Mouse (Mus musculus) limb, embryonic 11.5 days (tissue): Measurements from ENCODE around the gene Olfr5. TPM values are rescaled to one million over a fixed set of nuclear protein-coding genes. Genes with fewer than 3 reads are reported as not detected.
"Not testable (repeated sequence)": the region's sequence is repeated elsewhere in the genome, so short reads cannot be mapped to it uniquely, and the experiment has no call there.

Experiments
- ATAC-seq: fragments of 200-750 bp; cut with Nextera tagmentation; 2 replicates; pipeline ENCODE4 v1.8.0; 2017; ENCODE audit warnings: low read depth; ENCODE audit not compliant: insufficient number of reproducible peaks, low FRiP score, low TSS enrichment
- DNase-seq: peaks from one replicate; pipeline ENCODE4 v3.0.0-alpha.2; 2015; ENCODE audit warnings: low spot score
- H3K27ac ChIP-seq: fragments of 300-500 bp; sonication (generic); replicated peaks from 2 replicates; pipeline ENCODE4 v1.5.1; 2014; ENCODE audit warnings: low read depth, mild to moderate bottlenecking, low read length
- H3K27me3 ChIP-seq: fragments of 300-500 bp; sonication (generic); 2 replicates; pipeline ENCODE4 v1.6.1; 2014; ENCODE audit warnings: mild to moderate bottlenecking, low read length, mixed read lengths; ENCODE audit not compliant: control insufficient read depth, insufficient read depth
- H3K36me3 ChIP-seq: fragments of 300-500 bp; sonication (generic); 2 replicates; pipeline ENCODE4 v1.6.1; 2014; ENCODE audit warnings: mild to moderate bottlenecking, low read length, moderate library complexity, mixed read lengths; ENCODE audit not compliant: control insufficient read depth, insufficient read depth
- H3K4me1 ChIP-seq: fragments of 300-500 bp; sonication (generic); 2 replicates; pipeline ENCODE4 v1.6.1; 2014; ENCODE audit warnings: low read length, mixed read lengths; ENCODE audit not compliant: control insufficient read depth, insufficient read depth
- H3K4me2 ChIP-seq: fragments of 300-500 bp; sonication (generic); 2 replicates; pipeline ENCODE4 v1.6.1; 2014; ENCODE audit warnings: low read depth, mild to moderate bottlenecking, moderate library complexity; ENCODE audit not compliant: severe bottlenecking
- H3K4me3 ChIP-seq: fragments of 300-500 bp; sonication (generic); 2 replicates; pipeline ENCODE4 v1.5.1; 2014; ENCODE audit warnings: low read depth, low read length
- H3K9ac ChIP-seq: fragments of 300-500 bp; sonication (generic); 2 replicates; pipeline ENCODE4 v1.6.1; 2014; ENCODE audit warnings: mild to moderate bottlenecking, low read length
- H3K9me3 ChIP-seq: fragments of 300-500 bp; sonication (generic); 2 replicates; pipeline ENCODE4 v1.6.1; 2016; ENCODE audit warnings: low read length; ENCODE audit not compliant: control insufficient read depth
- WGBS: fragments of 180-500 bp; shearing (Covaris S2); extraction: QIAGEN DNeasy Blood & Tissue Kit; methylation state at CpG from one replicate; pipeline ENCODE4 v1.1.7; 2014; 5-methylcytosine and 5-hydroxymethylcytosine counted together
- polyA plus RNA-seq: library from polyadenylated mRNA; unstranded; fragments of >200 nt; fragmentation: Nextera tagmentation; extraction: Ambion mirVana; gene quantifications from 2 replicates; pipeline ENCODE4 v1.2.1, GENCODE M21; 2014

The Olfr5 gene
- polyA plus RNA-seq = not detected in 2 replicates

- ATAC-seq = no peak
- no peak within 1 kb of the TSS for H3K9ac ChIP-seq
- WGBS = 40% methylated on average over 2 of the region's 2 CpGs
- no peak within 1 kb of the TSS for H3K27ac ChIP-seq
- H3K4me2 ChIP-seq = no peak within 1 kb of the TSS
- H3K9me3 ChIP-seq = no peaks in the 10 kb centered on the region
- no peaks in the 10 kb centered on the region for H3K36me3 ChIP-seq
- no peak for DNase-seq
- H3K4me3 ChIP-seq = no peak within 1 kb of the TSS
- no peaks in the 10 kb centered on the region for H3K27me3 ChIP-seq
- no peaks in the 10 kb centered on the region for H3K4me1 ChIP-seq
Measured at GRCm38 (mm10) chr7:6486841-6487240, at the start of gene Olfr5. Gene Olfr5, minus strand, starts transcription at chr7:6486941.

- H3K9ac ChIP-seq = no peak overlapping the region
- no peaks in the 10 kb centered on the region for H3K36me3 ChIP-seq
- no peaks in the 10 kb centered on the region for H3K27me3 ChIP-seq
- H3K4me3 ChIP-seq = no peak overlapping the region
- H3K9me3 ChIP-seq = peaks cover 5% of the 10 kb centered on the region; the same call in 1 of the 2 replicates
- H3K4me1 ChIP-seq = no peaks in the 10 kb centered on the region
- no peak overlapping the region for H3K27ac ChIP-seq
- ATAC-seq = no peak
- no peak overlapping the region for H3K4me2 ChIP-seq
- WGBS = 68% methylated on average over 5 of the region's 5 CpGs
- DNase-seq = peak; percentile 27
Measured at GRCm38 (mm10) chr7:6526141-6526540, 39.4 kb upstream of the Olfr5 start.

GRCm38 (mm10) chr7:6525001-6525400, 38.3 kb upstream of the Olfr5 start:
- H3K4me1 ChIP-seq = no peaks in the 10 kb centered on the region
- H3K9me3 ChIP-seq = peaks cover 5% of the 10 kb centered on the region; the same call in 1 of the 2 replicates
- no peak overlapping the region for H3K9ac ChIP-seq
- H3K27me3 ChIP-seq = no peaks in the 10 kb centered on the region
- no peak overlapping the region for H3K4me3 ChIP-seq
- H3K4me2 ChIP-seq = no peak overlapping the region
- WGBS = 65% methylated on average over 3 of the region's 3 CpGs
- no peak for ATAC-seq
- no peak for DNase-seq
- H3K36me3 ChIP-seq = no peaks in the 10 kb centered on the region
- H3K27ac ChIP-seq = no peak overlapping the region

- no peak within 1 kb of the TSS for H3K4me3 ChIP-seq
- ATAC-seq = no peak
- DNase-seq = no peak
- H3K4me1 ChIP-seq = no peaks in the 10 kb centered on the region
- WGBS = 83% methylated on average over 5 of the region's 5 CpGs
- no peak within 1 kb of the TSS for H3K9ac ChIP-seq
- H3K4me2 ChIP-seq = no peak within 1 kb of the TSS
- no peaks in the 10 kb centered on the region for H3K27me3 ChIP-seq
- no peaks in the 10 kb centered on the region for H3K36me3 ChIP-seq
- peaks cover 5% of the 10 kb centered on the region; the same call in 1 of the 2 replicates for H3K9me3 ChIP-seq
- no peak within 1 kb of the TSS for H3K27ac ChIP-seq
Measured at GRCm38 (mm10) chr7:6522850-6523249, 36.1 kb upstream of the Olfr5 start, which contains the start of gene Olfr1349. Gene Olfr1349, minus strand, starts transcription at chr7:6522950.

GRCm38 (mm10) chr7:6521666-6522065, 34.9 kb upstream of the Olfr5 start:
- Histone ChIP-seq H3K4me3 (no peak overlapping the region), H3K9ac (no peak overlapping the region), H3K27me3 (no peaks in the 10 kb centered on the region), H3K4me2 (no peak overlapping the region), H3K4me1 (no peaks in the 10 kb centered on the region), H3K9me3 (peaks cover 5% of the 10 kb centered on the region; the same call in 1 of the 2 replicates), H3K27ac (no peak overlapping the region), H3K36me3 (no peaks in the 10 kb centered on the region)
- DNase-seq = no peak
- ATAC-seq = no peak
- 39% methylated on average over 1 of the region's 1 CpGs for WGBS

GRCm38 (mm10) chr7:6508648-6509047, 21.9 kb upstream of the Olfr5 start, which contains the start of gene Olfr1348:
Gene Olfr1348, minus strand, starts transcription at chr7:6508748.
- no peaks in the 10 kb centered on the region for H3K36me3 ChIP-seq
- no peaks in the 10 kb centered on the region for H3K4me1 ChIP-seq
- no peak for ATAC-seq
- DNase-seq = no peak
- no peaks in the 10 kb centered on the region for H3K9me3 ChIP-seq
- no peak within 1 kb of the TSS for H3K9ac ChIP-seq
- H3K27ac ChIP-seq = no peak within 1 kb of the TSS
- 96% methylated on average over 1 of the region's 1 CpGs for WGBS
- H3K4me3 ChIP-seq = no peak within 1 kb of the TSS
- no peaks in the 10 kb centered on the region for H3K27me3 ChIP-seq
- no peak within 1 kb of the TSS for H3K4me2 ChIP-seq

- Histone ChIP-seq H3K36me3 (no peaks in the 10 kb centered on the region), H3K9me3 (0 out of 2 replicates have a peak, but pooled peaks cover 2% of the 10 kb centered on the region), H3K27ac (no peak within 1 kb of the TSS), H3K4me1 (no peaks in the 10 kb centered on the region), H3K27me3 (no peaks in the 10 kb centered on the region), H3K9ac (no peak within 1 kb of the TSS), H3K4me2 (no peak within 1 kb of the TSS), H3K4me3 (no peak within 1 kb of the TSS)
- ATAC-seq (no peak), DNase-seq (no peak)
- 49% methylated on average over 1 of the region's 1 CpGs for WGBS
Measured at GRCm38 (mm10) chr7:6499655-6500054, 12.9 kb upstream of the Olfr5 start, which contains the start of gene Olfr1347. Gene Olfr1347, minus strand, starts transcription at chr7:6499755.

- DNase-seq, H3K9me3 ChIP-seq, H3K4me2 ChIP-seq, ATAC-seq, H3K27me3 ChIP-seq, H3K9ac ChIP-seq, H3K4me1 ChIP-seq, H3K36me3 ChIP-seq, H3K4me3 ChIP-seq, H3K27ac ChIP-seq: not testable (repeated sequence)
- WGBS = 81% methylated on average over 2 of the region's 2 CpGs
Measured at GRCm38 (mm10) chr7:6477633-6478032, 9.1 kb downstream of the Olfr5 start.

GRCm38 (mm10) chr7:6466951-6467350, 19.8 kb downstream of the Olfr5 start, which contains the start of gene Olfr1346:
Gene Olfr1346, plus strand, starts transcription at chr7:6467101.
- Histone ChIP-seq H3K4me2 (no peak within 1 kb of the TSS), H3K36me3 (no peaks in the 10 kb centered on the region), H3K27ac (no peak within 1 kb of the TSS), H3K9ac (no peak within 1 kb of the TSS), H3K4me1 (no peaks in the 10 kb centered on the region), H3K9me3 (no peaks in the 10 kb centered on the region), H3K27me3 (no peaks in the 10 kb centered on the region), H3K4me3 (no peak within 1 kb of the TSS)
- ATAC-seq = no peak
- DNase-seq = no peak
